Mouse (Mus musculus): Measurements from ENCODE around the gene Zbtb12. TPM values are rescaled to one million over a fixed set of nuclear protein-coding genes. Genes with fewer than 3 reads are reported as not detected.

Gene Zbtb12
- polyA plus RNA-seq, 1 experiment = 0.25 TPM

DNA sequence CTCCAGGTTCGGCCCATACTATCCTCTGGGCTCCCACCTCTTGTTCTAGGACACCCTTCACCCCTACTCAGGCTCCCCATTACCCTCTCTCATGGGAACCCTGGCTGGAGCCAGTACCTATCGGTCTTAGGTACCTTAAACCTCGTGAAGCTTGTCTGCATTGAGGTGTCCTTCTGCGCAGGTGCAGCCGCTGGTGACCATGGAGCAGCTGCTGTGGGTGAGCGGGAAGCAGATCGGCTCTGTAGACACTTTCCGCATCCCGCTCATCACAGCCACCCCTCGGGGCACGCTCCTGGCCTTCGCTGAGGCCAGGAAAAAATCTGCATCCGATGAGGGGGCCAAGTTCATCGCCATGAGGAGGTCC lies 52.4 kb downstream of the Zbtb12 start:
- TF ChIP-seq TAL1 (IDR thresholded peaks at IDR 0.05; ENCODE audit: low read length) (no peak), GATA1 (IDR thresholded peaks at IDR 0.05; ENCODE audit: low read length) (no peak)
- Histone ChIP-seq H3K4me1 (ENCODE audit: control insufficient read depth) (peaks cover 18% of the 10 kb centered on the region), H3K9me3 (ENCODE audit: control insufficient read depth, low read length) (no peaks in the 10 kb centered on the region)

DNA sequence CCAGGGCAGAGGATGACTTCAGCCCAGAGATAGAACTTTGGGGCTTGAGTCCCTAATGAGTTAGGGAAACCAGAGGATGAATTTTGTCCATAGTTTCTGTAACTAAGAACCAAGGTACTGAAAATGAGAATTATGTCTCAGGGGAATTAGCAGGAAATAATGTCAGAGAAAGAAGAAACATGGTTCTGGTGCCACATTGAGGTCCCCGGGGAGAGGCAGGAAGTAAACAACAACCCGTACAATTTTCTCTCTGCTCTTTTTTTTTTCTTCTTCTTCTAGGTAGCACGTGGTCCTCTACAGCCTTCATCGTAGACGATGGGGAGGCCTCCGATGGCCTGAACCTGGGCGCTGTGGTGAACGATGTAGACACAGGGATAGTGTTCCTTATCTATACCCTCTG lies 53.0 kb downstream of the Zbtb12 start:
- Histone ChIP-seq H3K9me3 (ENCODE audit: control insufficient read depth, low read length) (no peaks in the 10 kb centered on the region), H3K36me3 (ENCODE audit: control insufficient read depth) (peaks cover 5% of the 10 kb centered on the region), H3K27me3 (ENCODE audit: control insufficient read depth) (no peaks in the 10 kb centered on the region), H3K4me3 (replicated peaks) (peak overlapping the region; percentile 68), H3K4me1 (ENCODE audit: control insufficient read depth) (peaks cover 18% of the 10 kb centered on the region)
- no peak for TF ChIP-seq GATA1 (IDR thresholded peaks at IDR 0.05; ENCODE audit: low read length)

More for the DNA sequence above, 52.4 kb downstream of the Zbtb12 start:
- peaks cover 5% of the 10 kb centered on the region for H3K36me3 ChIP-seq (ENCODE audit: control insufficient read depth)
- no peaks in the 10 kb centered on the region for H3K27me3 ChIP-seq (ENCODE audit: control insufficient read depth)
- H3K4me3 ChIP-seq (replicated peaks) = peak overlapping the region; percentile 68

DNA sequence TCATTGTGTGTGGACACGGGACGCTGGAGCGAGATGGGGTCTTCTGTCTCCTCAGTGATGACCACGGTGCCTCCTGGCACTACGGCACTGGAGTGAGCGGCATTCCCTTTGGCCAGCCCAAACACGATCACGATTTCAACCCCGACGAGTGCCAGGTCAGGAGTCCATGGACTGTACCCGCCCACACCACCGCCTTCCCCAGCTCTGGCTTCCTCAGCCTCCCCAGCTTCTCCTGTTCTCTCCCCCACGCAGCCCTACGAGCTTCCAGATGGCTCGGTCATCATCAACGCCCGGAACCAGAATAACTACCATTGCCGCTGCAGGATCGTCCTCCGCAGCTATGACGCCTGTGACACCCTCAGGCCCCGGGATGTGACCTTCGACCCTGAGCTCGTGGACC lies 54.7 kb downstream of the Zbtb12 start:
- Histone ChIP-seq H3K4me3 (replicated peaks) (no peak overlapping the region), H3K36me3 (ENCODE audit: control insufficient read depth) (peaks cover 5% of the 10 kb centered on the region), H3K27me3 (ENCODE audit: control insufficient read depth) (no peaks in the 10 kb centered on the region), H3K9me3 (ENCODE audit: control insufficient read depth, low read length) (no peaks in the 10 kb centered on the region), H3K4me1 (ENCODE audit: control insufficient read depth) (peaks cover 18% of the 10 kb centered on the region)
- no peak for TF ChIP-seq TAL1 (IDR thresholded peaks at IDR 0.05; ENCODE audit: low read length)
- TF ChIP-seq GATA1 (IDR thresholded peaks at IDR 0.05; ENCODE audit: low read length) = no peak

DNA sequence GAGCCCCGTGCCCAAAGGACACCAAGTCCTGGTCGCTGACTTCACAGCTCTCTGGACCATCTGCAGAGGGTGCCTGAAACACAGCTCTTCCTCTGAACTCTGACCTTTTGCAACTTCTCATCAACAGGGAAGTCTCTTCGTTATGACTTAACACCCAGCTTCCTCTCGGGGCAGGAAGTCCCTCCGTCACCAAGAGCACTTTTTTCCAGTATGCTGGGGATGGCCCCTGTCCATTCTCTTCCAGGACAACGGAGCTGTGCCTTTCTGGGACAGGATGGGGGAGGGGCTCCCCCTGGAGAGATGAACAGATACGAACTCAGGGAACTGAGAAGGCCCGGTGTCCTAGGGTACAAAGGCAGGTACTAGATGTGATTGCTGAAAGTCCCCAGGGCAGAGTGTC lies 55.5 kb downstream of the Zbtb12 start:
- Histone ChIP-seq H3K4me3 (replicated peaks) (no peak overlapping the region), H3K9me3 (ENCODE audit: control insufficient read depth, low read length) (no peaks in the 10 kb centered on the region), H3K4me1 (ENCODE audit: control insufficient read depth) (peaks cover 18% of the 10 kb centered on the region), H3K27me3 (ENCODE audit: control insufficient read depth) (no peaks in the 10 kb centered on the region), H3K36me3 (ENCODE audit: control insufficient read depth) (peaks cover 5% of the 10 kb centered on the region)
- no peak for TF ChIP-seq GATA1 (IDR thresholded peaks at IDR 0.05; ENCODE audit: low read length)
- no peak for TF ChIP-seq TAL1 (IDR thresholded peaks at IDR 0.05; ENCODE audit: low read length)

DNA sequence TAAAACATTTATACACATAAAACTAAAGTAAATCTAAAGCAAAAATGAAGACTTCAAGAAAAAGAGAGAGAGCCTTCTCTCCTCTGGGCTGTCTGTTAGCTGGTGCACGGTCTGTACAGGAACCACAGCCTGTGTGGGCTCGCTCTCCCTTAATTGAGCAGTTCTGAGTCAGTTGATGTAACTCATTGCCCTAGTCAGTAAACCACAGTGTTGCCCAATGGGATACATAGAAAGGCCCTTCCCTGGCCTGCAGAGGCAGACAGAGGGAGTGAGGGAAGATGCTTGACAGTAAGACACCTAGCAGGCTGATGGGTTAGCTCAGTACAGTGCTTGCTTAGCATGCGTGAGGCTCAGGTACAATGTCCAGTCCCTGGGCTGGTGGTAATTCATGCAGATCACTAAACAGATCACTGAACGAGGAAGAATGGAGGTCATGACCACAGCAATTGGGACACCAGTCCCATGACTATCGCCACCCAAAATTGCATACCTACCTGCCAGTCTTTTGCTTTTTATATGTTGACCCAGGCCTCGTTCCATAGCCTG lies 58.8 kb downstream of the Zbtb12 start:
- Histone ChIP-seq H3K27me3 (ENCODE audit: control insufficient read depth) (no peaks in the 10 kb centered on the region), H3K4me1 (ENCODE audit: control insufficient read depth) (peaks cover 13% of the 10 kb centered on the region), H3K36me3 (ENCODE audit: control insufficient read depth) (peaks cover 5% of the 10 kb centered on the region), H3K4me3 (replicated peaks) (no peak overlapping the region), H3K9me3 (ENCODE audit: control insufficient read depth, low read length) (no peaks in the 10 kb centered on the region)
- TF ChIP-seq GATA1 (IDR thresholded peaks at IDR 0.05; ENCODE audit: low read length) (no peak), TAL1 (IDR thresholded peaks at IDR 0.05; ENCODE audit: low read length) (no peak)

GRCm38 (mm10) chr17:34941344-34942041 lies 62.2 kb downstream of the Zbtb12 start:
- H3K9me3 ChIP-seq (ENCODE audit: control insufficient read depth, low read length) = no peaks in the 10 kb centered on the region
- peak overlapping the region; percentile 49 for H3K4me3 ChIP-seq (replicated peaks)
- H3K36me3 ChIP-seq (ENCODE audit: control insufficient read depth) = no peaks in the 10 kb centered on the region
- peaks cover 10% of the 10 kb centered on the region for H3K4me1 ChIP-seq (ENCODE audit: control insufficient read depth)
- no peaks in the 10 kb centered on the region for H3K27me3 ChIP-seq (ENCODE audit: control insufficient read depth)
- TF ChIP-seq TAL1 (IDR thresholded peaks at IDR 0.05; ENCODE audit: low read length) (no peak), GATA1 (IDR thresholded peaks at IDR 0.05; ENCODE audit: low read length) (no peak)

- TF ChIP-seq TAL1 (IDR thresholded peaks at IDR 0.05; ENCODE audit: low read length) (no peak), GATA1 (IDR thresholded peaks at IDR 0.05; ENCODE audit: low read length) (no peak)
- Histone ChIP-seq H3K4me1 (ENCODE audit: control insufficient read depth) (peaks cover 10% of the 10 kb centered on the region), H3K4me3 (replicated peaks) (no peak overlapping the region), H3K27me3 (ENCODE audit: control insufficient read depth) (no peaks in the 10 kb centered on the region), H3K36me3 (ENCODE audit: control insufficient read depth) (no peaks in the 10 kb centered on the region), H3K9me3 (ENCODE audit: control insufficient read depth, low read length) (no peaks in the 10 kb centered on the region)
Measured at GRCm38 (mm10) chr17:34943128-34943815, 64.0 kb downstream of the Zbtb12 start.

DNA sequence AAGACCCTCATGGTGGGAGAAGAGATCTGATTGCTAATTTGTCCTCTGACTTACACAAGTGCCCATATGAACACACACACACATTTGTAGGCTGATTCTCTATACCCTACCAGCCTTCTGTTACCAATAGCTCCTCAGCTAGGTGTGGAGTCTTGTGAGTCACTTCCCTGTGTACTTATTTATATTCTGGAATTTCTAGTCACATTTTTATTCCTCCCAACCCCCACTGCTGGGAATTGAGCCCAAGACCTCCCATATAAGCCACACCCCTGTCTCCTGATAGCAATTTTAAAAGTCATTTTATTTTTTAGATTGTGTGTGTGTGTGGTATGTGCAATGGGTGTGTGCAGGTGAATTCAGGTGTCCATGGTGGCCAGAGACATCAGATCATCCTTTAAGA lies 65.1 kb downstream of the Zbtb12 start:
- Histone ChIP-seq H3K36me3 (ENCODE audit: control insufficient read depth) (peaks cover 2% of the 10 kb centered on the region), H3K9me3 (ENCODE audit: control insufficient read depth, low read length) (no peaks in the 10 kb centered on the region), H3K4me1 (ENCODE audit: control insufficient read depth) (peaks cover 10% of the 10 kb centered on the region), H3K4me3 (replicated peaks) (no peak overlapping the region), H3K27me3 (ENCODE audit: control insufficient read depth) (no peaks in the 10 kb centered on the region)
- no peak for TF ChIP-seq TAL1 (IDR thresholded peaks at IDR 0.05; ENCODE audit: low read length)

Other genes with a start within 250 kb of the Zbtb12 start
- gene Prrt1, start 249.9 kb upstream of the Zbtb12 start, polyA plus RNA-seq (2012) = not detected in 2 replicates
- gene Fkbpl, start 234.7 kb upstream of the Zbtb12 start, polyA plus RNA-seq (2012) = 0.48 and 0.56 TPM in 2 replicates
- 7.7 and 7.8 TPM in 2 replicates for gene Atf6b, start 232.3 kb upstream of the Zbtb12 start, polyA plus RNA-seq (2012)
- gene Tnxb, start 208.9 kb upstream of the Zbtb12 start, polyA plus RNA-seq (2012) = under 0.01 TPM in 1 of 2 replicates, not detected in the other
- gene C4b, start 135.6 kb upstream of the Zbtb12 start, polyA plus RNA-seq (2012) = 0.05 TPM in 1 of 2 replicates, not detected in the other
- not detected in 2 replicates for gene Cyp21a1, start 74.9 kb upstream of the Zbtb12 start, polyA plus RNA-seq (2012)
- 6.3 and 6.7 TPM in 2 replicates for gene Stk19, start 42.5 kb upstream of the Zbtb12 start, polyA plus RNA-seq (2012)
- 15.3 and 22.0 TPM in 2 replicates for gene Dxo, start 42.5 kb upstream of the Zbtb12 start, polyA plus RNA-seq (2012)
- gene Skiv2l, start 29.3 kb upstream of the Zbtb12 start, polyA plus RNA-seq (2012) = 6.7 and 8.9 TPM in 2 replicates
- 30.9 and 32.9 TPM in 2 replicates for gene Nelfe, start 29.1 kb upstream of the Zbtb12 start, polyA plus RNA-seq (2012)
- 0.11 TPM in 1 of 2 replicates, not detected in the other for gene Cfb, start 17.0 kb upstream of the Zbtb12 start, polyA plus RNA-seq (2012)
- not detected in 2 replicates for gene Gm20547, start 2.6 kb downstream of the Zbtb12 start, polyA plus RNA-seq (2012)
- gene C2, start 18.8 kb downstream of the Zbtb12 start, polyA plus RNA-seq (2012) = 0.13 and 0.17 TPM in 2 replicates
- 6.2 and 6.4 TPM in 2 replicates for gene Ehmt2, start 19.0 kb downstream of the Zbtb12 start, polyA plus RNA-seq (2012)
- gene Slc44a4, start 35.0 kb downstream of the Zbtb12 start, polyA plus RNA-seq (2012) = not detected in 2 replicates
- gene Neu1, start 51.8 kb downstream of the Zbtb12 start, polyA plus RNA-seq (2012) = 0.31 and 0.38 TPM in 2 replicates
- 408 and 454 TPM in 2 replicates for gene Hspa1b, start 79.8 kb downstream of the Zbtb12 start, polyA plus RNA-seq (2012)
- gene Gm20481, start 90.4 kb downstream of the Zbtb12 start, polyA plus RNA-seq (2012) = not detected in 2 replicates
- 195 and 214 TPM in 2 replicates for gene Hspa1a, start 92.7 kb downstream of the Zbtb12 start, polyA plus RNA-seq (2012)
- 0.04 TPM in 1 of 2 replicates, not detected in the other for gene Hspa1l, start 93.2 kb downstream of the Zbtb12 start, polyA plus RNA-seq (2012)
- gene Lsm2, start 102.4 kb downstream of the Zbtb12 start, polyA plus RNA-seq (2012) = 15.9 and 21.4 TPM in 2 replicates
- 41.7 and 44.9 TPM in 2 replicates for gene Vars, start 121.5 kb downstream of the Zbtb12 start, polyA plus RNA-seq (2012)
- gene Vwa7, start 137.1 kb downstream of the Zbtb12 start, polyA plus RNA-seq (2012) = 0.01 TPM in 2 replicates
- gene Sapcd1, start 148.5 kb downstream of the Zbtb12 start, polyA plus RNA-seq (2012) = 0.87 and 0.97 TPM in 2 replicates
- 0.90 and 1.3 TPM in 2 replicates for gene Msh5, start 167.3 kb downstream of the Zbtb12 start, polyA plus RNA-seq (2012)
- gene Clic1, start 170.5 kb downstream of the Zbtb12 start, polyA plus RNA-seq (2012) = 5.1 and 6.0 TPM in 2 replicates
- gene Ddah2, start 179.6 kb downstream of the Zbtb12 start, polyA plus RNA-seq (2012) = 0.78 and 0.92 TPM in 2 replicates
- gene Ly6g6c, start 185.9 kb downstream of the Zbtb12 start, polyA plus RNA-seq (2012) = not detected in 2 replicates
- gene Mpig6b, start 186.7 kb downstream of the Zbtb12 start, polyA plus RNA-seq (2012) = 0.05 TPM in 1 of 2 replicates, not detected in the other
- gene Ly6g6e, start 197.4 kb downstream of the Zbtb12 start, polyA plus RNA-seq (2012) = not detected in 2 replicates
- not detected in 2 replicates for gene Ly6g6d, start 198.6 kb downstream of the Zbtb12 start, polyA plus RNA-seq (2012)
- 0.07 and 0.08 TPM in 2 replicates for gene Ly6g6f, start 206.1 kb downstream of the Zbtb12 start, polyA plus RNA-seq (2012)
- 10.1 and 10.3 TPM in 2 replicates for gene Abhd16a, start 209.8 kb downstream of the Zbtb12 start, polyA plus RNA-seq (2012)
- gene Ly6g5c, start 228.8 kb downstream of the Zbtb12 start, polyA plus RNA-seq (2012) = not detected in 2 replicates
- gene Ly6g5b, start 235.9 kb downstream of the Zbtb12 start, polyA plus RNA-seq (2012) = 0.03 TPM in 1 of 2 replicates, not detected in the other
- 11.0 and 12.4 TPM in 2 replicates for gene Gpank1, start 242.0 kb downstream of the Zbtb12 start, polyA plus RNA-seq (2012)
- 10.2 and 11.2 TPM in 2 replicates for gene Csnk2b, start 242.6 kb downstream of the Zbtb12 start, polyA plus RNA-seq (2012)
- gene D17H6S53E, start 246.9 kb downstream of the Zbtb12 start, polyA plus RNA-seq (2012) = 0.27 and 0.48 TPM in 2 replicates

All from erythroblast, embryonic 14.5 days (primary cell).